Mouse (Mus musculus): ENCODE measurements around the gene Ltc4s. TPM values are rescaled to one million over a fixed set of nuclear protein-coding genes. Genes with fewer than 3 reads are reported as not detected.

Ltc4s gene
- polyA plus RNA-seq, 1 experiment: 13.1 TPM

GRCm38 (mm10) chr11:50226406-50226805 lies 12.0 kb downstream of the Ltc4s start:
- H3K4me3 ChIP-seq (ENCODE audit: insufficient read depth, low read length): peak overlapping the region; percentile 97
- H3K4me1 ChIP-seq (ENCODE audit: control insufficient read depth, insufficient read depth, low read length): peaks cover 44% of the 10 kb centered on the region
- H3K27ac ChIP-seq (ENCODE audit: insufficient read depth, low read depth, low read length): peak overlapping the region; percentile 68
- no peak for TF ChIP-seq POLR2A (IDR thresholded peaks at IDR 0.05; ENCODE audit: borderline replicate concordance, low read depth, low read length)
- TF ChIP-seq CTCF (IDR thresholded peaks at IDR 0.05; ENCODE audit: low read depth, low read length): no peak

- peak overlapping the region; percentile 97 for H3K4me3 ChIP-seq (ENCODE audit: insufficient read depth, low read length)
- peaks cover 45% of the 10 kb centered on the region for H3K4me1 ChIP-seq (ENCODE audit: control insufficient read depth, insufficient read depth, low read length)
- TF ChIP-seq CTCF (IDR thresholded peaks at IDR 0.05; ENCODE audit: low read depth, low read length) (no peak), POLR2A (IDR thresholded peaks at IDR 0.05; ENCODE audit: borderline replicate concordance, low read depth, low read length) (no peak)
- peak overlapping the region; percentile 68 for H3K27ac ChIP-seq (ENCODE audit: insufficient read depth, low read depth, low read length)
These were observed 12.6 kb downstream of the Ltc4s start for GRCm38 (mm10) chr11:50225611-50226378.

GRCm38 (mm10) chr11:50224671-50225530 lies 13.5 kb downstream of the Ltc4s start:
- H3K4me1 ChIP-seq (ENCODE audit: control insufficient read depth, insufficient read depth, low read length): peaks cover 46% of the 10 kb centered on the region
- H3K27ac ChIP-seq (ENCODE audit: insufficient read depth, low read depth, low read length): peak overlapping the region; percentile 87
- peak overlapping the region; percentile 97 for H3K4me3 ChIP-seq (ENCODE audit: insufficient read depth, low read length)
- TF ChIP-seq POLR2A (IDR thresholded peaks at IDR 0.05; ENCODE audit: borderline replicate concordance, low read depth, low read length): no peak
- TF ChIP-seq CTCF (IDR thresholded peaks at IDR 0.05; ENCODE audit: low read depth, low read length): no peak

- Histone ChIP-seq H3K27ac (ENCODE audit: insufficient read depth, low read depth, low read length) (peak overlapping the region; percentile 87), H3K4me3 (ENCODE audit: insufficient read depth, low read length) (peak overlapping the region; percentile 97), H3K4me1 (ENCODE audit: control insufficient read depth, insufficient read depth, low read length) (peaks cover 44% of the 10 kb centered on the region)
- TF ChIP-seq POLR2A (IDR thresholded peaks at IDR 0.05; ENCODE audit: borderline replicate concordance, low read depth, low read length) (no peak), CTCF (IDR thresholded peaks at IDR 0.05; ENCODE audit: low read depth, low read length) (no peak)
These were observed 14.4 kb downstream of the Ltc4s start for GRCm38 (mm10) chr11:50223783-50224662.

- Histone ChIP-seq H3K4me3 (ENCODE audit: insufficient read depth, low read length) (peak overlapping the region; percentile 97), H3K4me1 (ENCODE audit: control insufficient read depth, insufficient read depth, low read length) (peaks cover 44% of the 10 kb centered on the region), H3K27ac (ENCODE audit: insufficient read depth, low read depth, low read length) (peak overlapping the region; percentile 87; the same call in 1 of the 2 replicates)
- TF ChIP-seq CTCF (IDR thresholded peaks at IDR 0.05; ENCODE audit: low read depth, low read length) (no peak), POLR2A (IDR thresholded peaks at IDR 0.05; ENCODE audit: borderline replicate concordance, low read depth, low read length) (no peak)
These were observed 15.7 kb downstream of the Ltc4s start for GRCm38 (mm10) chr11:50222559-50223276.

GRCm38 (mm10) chr11:50219833-50220232 lies 18.6 kb downstream of the Ltc4s start:
- Histone ChIP-seq H3K27ac (ENCODE audit: insufficient read depth, low read depth, low read length) (no peak overlapping the region), H3K4me1 (ENCODE audit: control insufficient read depth, insufficient read depth, low read length) (peaks cover 53% of the 10 kb centered on the region), H3K4me3 (ENCODE audit: insufficient read depth, low read length) (no peak overlapping the region)
- TF ChIP-seq CTCF (IDR thresholded peaks at IDR 0.05; ENCODE audit: low read depth, low read length): no peak
- TF ChIP-seq POLR2A (IDR thresholded peaks at IDR 0.05; ENCODE audit: borderline replicate concordance, low read depth, low read length): no peak

- Histone ChIP-seq H3K4me1 (ENCODE audit: control insufficient read depth, insufficient read depth, low read length) (peaks cover 63% of the 10 kb centered on the region), H3K4me3 (ENCODE audit: insufficient read depth, low read length) (no peak overlapping the region), H3K27ac (ENCODE audit: insufficient read depth, low read depth, low read length) (peak overlapping the region; percentile 52)
- TF ChIP-seq POLR2A (IDR thresholded peaks at IDR 0.05; ENCODE audit: borderline replicate concordance, low read depth, low read length) (no peak), CTCF (IDR thresholded peaks at IDR 0.05; ENCODE audit: low read depth, low read length) (no peak)
These were observed 20.6 kb downstream of the Ltc4s start for GRCm38 (mm10) chr11:50217811-50218210.

GRCm38 (mm10) chr11:50216724-50217366 lies 21.6 kb downstream of the Ltc4s start:
- Histone ChIP-seq H3K4me1 (ENCODE audit: control insufficient read depth, insufficient read depth, low read length) (peaks cover 64% of the 10 kb centered on the region), H3K4me3 (ENCODE audit: insufficient read depth, low read length) (no peak overlapping the region), H3K27ac (ENCODE audit: insufficient read depth, low read depth, low read length) (peak overlapping the region; percentile 52)
- TF ChIP-seq POLR2A (IDR thresholded peaks at IDR 0.05; ENCODE audit: borderline replicate concordance, low read depth, low read length) (no peak), CTCF (IDR thresholded peaks at IDR 0.05; ENCODE audit: low read depth, low read length) (no peak)
